Mouse (Mus musculus) myocyte (in vitro differentiated cells): ENCODE measurements around the gene Zfp872.

Experiments
- CEBPB ChIP-seq: IDR thresholded peaks from 2 replicates; pipeline ENCODE4 v1.6.1; 2011; ENCODE audit warnings: mild to moderate bottlenecking, moderate library complexity; ENCODE audit not compliant: poor library complexity, insufficient read depth, severe bottlenecking
- E2F4 ChIP-seq: IDR thresholded peaks from one replicate; pipeline ENCODE4 v1.6.1; 2011; ENCODE audit warnings: mild to moderate bottlenecking, control low read depth, moderate library complexity; ENCODE audit not compliant: insufficient read depth
- MAX ChIP-seq: IDR thresholded peaks from one replicate; pipeline ENCODE4 v1.6.1; 2011; ENCODE audit warnings: low read depth, mild to moderate bottlenecking, control low read depth
- MYOD1 ChIP-seq, 3 experiments: IDR thresholded peaks; one replicate each; pipeline ENCODE4 v1.6.1; 2011; ENCODE audit warnings: control low read depth in 2 of 3, low read depth in 2 of 3, mild to moderate bottlenecking in 2 of 3, moderate library complexity in 1 of 3; ENCODE audit not compliant: insufficient read length in 2 of 3, control insufficient read depth in 1 of 3
- MYOG ChIP-seq, 3 experiments: IDR thresholded peaks; one replicate each; pipeline ENCODE4 v1.6.1; 2011; ENCODE audit warnings: control low read depth in 2 of 3, low read depth in 2 of 3, mild to moderate bottlenecking in 2 of 3; ENCODE audit not compliant: insufficient read length in 2 of 3, control insufficient read depth in 1 of 3, insufficient read depth in 1 of 3
- POLR2A ChIP-seq: IDR thresholded peaks from one replicate; pipeline ENCODE4 v1.6.1; 2011; ENCODE audit warnings: low read depth, mild to moderate bottlenecking, control low read depth, moderate library complexity; ENCODE audit not compliant: insufficient read length
- POLR2AphosphoS2 ChIP-seq: IDR thresholded peaks from one replicate; pipeline ENCODE4 v1.6.1; 2011; ENCODE audit warnings: low read depth, control low read depth; ENCODE audit not compliant: insufficient read length
- SRF ChIP-seq: IDR thresholded peaks from one replicate; pipeline ENCODE4 v1.6.1; 2011; ENCODE audit warnings: low read depth; ENCODE audit not compliant: control insufficient read depth, insufficient read length
- TCF12 ChIP-seq: IDR thresholded peaks from one replicate; pipeline ENCODE4 v1.6.1; 2011; ENCODE audit warnings: mild to moderate bottlenecking, control low read depth; ENCODE audit not compliant: poor library complexity, insufficient read depth, severe bottlenecking
- USF1 ChIP-seq: IDR thresholded peaks from one replicate; pipeline ENCODE4 v1.6.1; 2011; ENCODE audit warnings: low read depth, mild to moderate bottlenecking, control low read depth, moderate library complexity

- TF ChIP-seq POLR2A (no peak), SRF (no peak), E2F4 (no peak), USF1 (no peak), TCF12 (no peak), MAX (no peak), POLR2AphosphoS2 (no peak), CEBPB (no peak), MYOD1 (IDR thresholded peaks at IDR 0.05; ENCODE audit: control insufficient read depth in 1 of 3, insufficient read length in 2 of 3, low read depth in 2 of 3) (no peak), MYOG (IDR thresholded peaks at IDR 0.05; ENCODE audit: control insufficient read depth in 1 of 3, insufficient read depth in 1 of 3, insufficient read length in 2 of 3, low read depth in 2 of 3) (no peak)
Measured at GRCm38 (mm10) chr9:22161299-22161698, 26.6 kb upstream of the Zfp872 start.
